Mouse (Mus musculus) olfactory bulb, adult 2 months (tissue): Measurements from ENCODE around the gene Fads2. TPM values are rescaled to one million over a fixed set of nuclear protein-coding genes. Genes with fewer than 3 reads are reported as not detected.

Experiments
- H3K27ac ChIP-seq: fragments of 200-500 bp; 2 replicates; pipeline ENCODE4 v1.5.1; 2012; ENCODE audit warnings: low read depth, low read length; ENCODE audit not compliant: insufficient read depth
- H3K4me1 ChIP-seq: fragments of 200-500 bp; 2 replicates; pipeline ENCODE4 v1.6.1; 2012; ENCODE audit warnings: low read length; ENCODE audit not compliant: control insufficient read depth, insufficient read depth
- H3K4me3 ChIP-seq: fragments of 200-500 bp; 2 replicates; pipeline ENCODE4 v1.5.1; 2012; ENCODE audit warnings: mild to moderate bottlenecking, low read depth, low read length, moderate library complexity; ENCODE audit not compliant: insufficient read depth
- CTCF ChIP-seq: fragments of 200-500 bp; IDR thresholded peaks from 2 replicates; pipeline ENCODE4 v1.5.1; 2012; ENCODE audit warnings: low read depth, mild to moderate bottlenecking, low read length, moderate library complexity; ENCODE audit not compliant: insufficient read depth
- POLR2A ChIP-seq: fragments of 200-500 bp; IDR thresholded peaks from 2 replicates; pipeline ENCODE4 v1.6.1; 2012; ENCODE audit warnings: mild to moderate bottlenecking, low read depth, low read length, moderate library complexity; ENCODE audit not compliant: insufficient read depth
- WGBS: fragments of 180-500 bp; shearing (Covaris S2); methylation state at CpG from one replicate; pipeline ENCODE4 v1.1.7; 2018; 5-methylcytosine and 5-hydroxymethylcytosine counted together
- polyA plus RNA-seq: library from polyadenylated mRNA; stranded (reverse); fragments of >200 nt; gene quantifications from 2 replicates; pipeline ENCODE4 v1.2.4, GENCODE M21; 2012; ENCODE audit warnings: low replicate concordance; ENCODE audit not compliant: missing spikeins, insufficient read depth, insufficient read length

Gene Fads2
- polyA plus RNA-seq, 1 experiment, result 106 TPM

DNA sequence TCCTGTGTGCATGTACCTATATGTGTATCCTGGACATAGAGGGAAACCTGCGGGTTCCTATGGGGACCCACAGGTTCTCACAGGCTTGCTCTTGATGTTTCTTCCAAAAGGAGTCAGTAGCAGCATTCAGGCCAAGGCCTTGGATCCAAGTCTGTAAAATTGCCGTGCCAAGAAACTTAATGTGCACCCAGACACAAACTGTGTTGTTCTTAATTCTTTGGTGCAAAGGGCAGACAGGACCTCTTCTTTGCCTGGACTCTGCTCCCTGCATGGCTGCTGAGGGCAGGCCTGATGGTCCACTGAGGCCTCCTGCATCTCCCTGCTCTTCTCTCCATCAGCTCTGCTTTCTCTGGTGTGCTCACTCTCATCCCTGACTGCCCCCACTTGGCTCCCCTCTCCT, 71.8 kb downstream of the Fads2 start:
- 72% methylated on average over 2 of the region's 2 CpGs for WGBS
- Histone ChIP-seq H3K4me3 (no peak overlapping the region), H3K27ac (no peak overlapping the region), H3K4me1 (peaks cover 5% of the 10 kb centered on the region; the same call in 1 of the 2 replicates)
- no peak for TF ChIP-seq CTCF

DNA sequence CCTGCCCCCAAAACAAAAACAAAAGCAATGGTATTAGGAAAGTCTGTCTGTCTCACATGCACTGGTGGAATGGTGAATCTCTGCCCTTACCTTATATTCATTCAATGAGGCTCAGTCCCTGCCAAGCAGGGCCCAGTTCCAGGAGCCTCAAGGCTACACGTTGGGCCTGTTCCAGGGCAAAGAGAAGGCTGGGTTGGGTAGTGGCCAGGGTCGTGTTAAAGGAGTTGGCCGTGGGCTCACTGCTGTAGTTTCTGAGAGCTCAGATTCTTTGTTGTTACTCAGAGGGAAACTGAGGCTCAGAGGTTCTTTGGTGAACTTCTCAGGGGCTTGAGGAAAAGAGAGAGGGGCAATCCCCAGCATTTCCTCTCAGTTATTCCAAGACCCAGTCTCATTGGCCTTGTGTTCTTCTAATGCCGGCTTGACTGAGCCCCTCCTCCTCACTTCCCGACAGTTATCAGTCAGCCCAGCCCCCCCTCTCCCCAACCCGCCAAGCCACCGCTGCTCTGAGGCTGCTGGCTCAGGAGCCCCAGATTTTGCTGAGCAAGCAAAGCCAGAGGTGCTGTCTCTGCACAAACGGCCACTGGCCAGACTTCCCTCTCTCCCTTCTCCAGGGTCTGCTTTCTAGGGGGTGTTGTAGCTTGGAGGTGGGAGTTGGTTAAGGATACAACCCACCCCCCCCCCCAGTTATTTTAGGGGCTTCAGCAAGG, 76.2 kb downstream of the Fads2 start:
- Histone ChIP-seq H3K4me3 (no peak overlapping the region), H3K4me1 (peaks cover 5% of the 10 kb centered on the region; the same call in 1 of the 2 replicates)
- WGBS, result 27% methylated on average over 8 of the region's 8 CpGs

DNA sequence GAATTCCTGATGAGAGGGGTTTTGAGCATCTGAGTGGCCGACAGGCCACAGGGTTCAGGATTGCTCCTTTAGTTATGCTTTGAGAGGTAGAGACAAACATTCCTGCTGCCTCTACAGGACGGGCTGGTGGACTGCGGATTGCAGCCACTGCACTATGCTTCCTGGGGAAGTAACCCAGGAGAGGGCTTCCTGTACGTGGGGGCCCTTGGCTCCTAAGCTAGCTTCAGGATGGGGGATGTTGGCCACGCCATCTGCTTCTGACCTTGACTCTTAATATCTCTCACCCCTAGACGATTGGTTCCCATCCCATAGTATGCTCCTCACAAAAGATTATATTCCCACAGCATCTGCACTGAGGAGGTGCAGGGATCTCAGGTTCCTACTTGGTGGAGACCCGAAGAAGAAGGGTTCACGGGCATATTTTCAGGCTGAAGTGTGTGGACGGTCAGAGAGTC, 78.2 kb downstream of the Fads2 start:
- 75% methylated on average over 9 of the region's 9 CpGs for WGBS
- H3K4me1 ChIP-seq, result peaks cover 4% of the 10 kb centered on the region
- H3K4me3 ChIP-seq, result no peak overlapping the region
- TF ChIP-seq POLR2A, result no peak
- TF ChIP-seq CTCF, result no peak
- H3K27ac ChIP-seq, result no peak overlapping the region

More for the DNA sequence above, 76.2 kb downstream of the Fads2 start:
- no peak overlapping the region for H3K27ac ChIP-seq
- TF ChIP-seq POLR2A (no peak), CTCF (no peak)

DNA sequence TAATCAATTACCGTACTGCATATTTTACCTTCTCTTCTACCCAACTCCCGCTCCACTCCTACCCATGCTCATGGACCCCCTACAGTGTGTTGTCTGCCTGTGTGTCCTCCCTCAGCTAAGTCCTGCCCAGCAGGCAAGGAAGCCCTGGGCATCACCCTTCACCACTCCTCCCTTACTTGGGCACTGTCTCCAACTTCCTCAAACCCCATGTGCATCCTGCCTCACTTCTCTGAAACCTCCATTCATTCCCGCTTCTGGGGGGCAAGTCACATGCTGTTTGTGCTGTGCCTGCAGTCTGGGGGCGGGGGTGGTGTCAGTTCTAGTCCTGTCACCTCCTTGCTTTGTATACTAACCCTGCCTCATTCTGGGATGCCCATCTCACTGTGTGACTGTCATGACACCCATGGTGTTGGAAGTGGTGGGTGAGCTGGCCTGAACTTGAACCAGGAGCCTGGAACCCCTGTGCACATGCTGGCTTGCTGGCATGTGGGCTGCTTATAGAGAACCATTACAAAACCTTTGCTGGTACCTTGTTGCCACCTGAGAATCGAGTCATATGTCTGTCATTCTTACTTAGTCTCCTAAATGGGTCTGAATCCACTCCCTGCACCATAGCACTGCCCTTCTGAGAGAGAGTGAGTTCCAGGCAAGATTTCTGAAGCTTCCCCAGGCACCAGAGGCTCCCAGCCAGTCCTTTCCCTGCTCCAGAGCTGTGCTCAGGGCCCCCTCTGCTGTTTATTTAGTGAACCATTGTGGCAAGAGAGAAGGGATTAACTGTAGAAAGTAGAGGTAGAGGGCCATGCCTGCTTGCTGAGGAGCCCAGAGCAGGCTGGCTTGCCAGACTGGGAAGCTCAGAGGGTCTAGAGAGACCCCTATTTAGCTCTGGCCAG, 78.9 kb downstream of the Fads2 start:
- Histone ChIP-seq H3K4me1 (peaks cover 10% of the 10 kb centered on the region), H3K4me3 (no peak overlapping the region), H3K27ac (no peak overlapping the region)
- 64% methylated on average over 5 of the region's 5 CpGs for WGBS
- no peak for TF ChIP-seq CTCF

DNA sequence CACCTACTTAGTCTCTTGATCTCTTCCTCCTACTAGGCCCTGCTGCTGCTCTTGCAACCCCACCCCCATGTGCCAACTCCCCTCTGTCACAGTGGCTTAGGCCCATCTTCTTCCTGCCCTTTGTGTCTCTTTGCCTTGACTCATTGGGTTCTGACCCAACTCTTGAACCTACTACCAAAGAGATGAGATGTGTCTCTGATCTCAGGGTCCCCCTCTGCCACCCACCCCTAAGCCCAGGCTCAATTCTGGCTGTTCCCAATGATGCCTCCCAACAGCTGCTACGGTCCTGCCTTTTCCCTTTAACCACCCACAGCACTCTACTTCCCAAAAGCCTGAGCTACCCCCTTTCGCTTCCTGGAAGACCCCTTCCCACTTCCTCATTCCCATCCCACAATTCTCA, 79.6 kb downstream of the Fads2 start:
- no peak overlapping the region for H3K27ac ChIP-seq
- WGBS, result 87% methylated on average over 2 of the region's 2 CpGs
- H3K4me3 ChIP-seq, result no peak overlapping the region
- TF ChIP-seq CTCF (no peak), POLR2A (no peak)
- H3K4me1 ChIP-seq, result peaks cover 11% of the 10 kb centered on the region

DNA sequence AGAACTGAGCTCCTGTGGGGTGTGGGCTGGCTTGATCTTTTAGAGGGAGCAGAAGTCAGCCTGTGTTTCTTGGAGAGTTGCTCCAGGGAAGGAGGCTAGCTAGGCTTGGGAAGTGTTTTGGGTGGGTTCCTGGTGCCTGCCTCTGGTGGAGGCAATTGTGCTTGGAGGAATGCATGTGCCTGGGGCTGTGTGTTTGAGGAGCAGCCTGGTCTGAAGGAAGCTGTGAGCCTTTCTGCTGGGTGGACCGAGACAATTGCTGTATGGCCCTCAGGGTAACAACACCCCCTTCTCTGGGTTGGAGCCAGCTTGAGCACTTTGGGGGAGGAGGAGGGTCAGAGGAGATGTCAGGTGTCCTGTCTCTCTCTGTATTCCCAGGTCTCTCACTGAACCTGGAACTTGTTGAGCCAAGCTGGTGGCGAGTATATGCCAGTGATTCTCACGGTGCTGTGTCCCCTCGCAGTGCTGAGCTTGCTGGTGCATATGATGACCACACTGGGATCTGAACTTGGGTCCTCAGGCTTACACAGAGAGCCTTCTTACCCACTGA, 82.3 kb downstream of the Fads2 start:
- TF ChIP-seq POLR2A, result no peak
- TF ChIP-seq CTCF, result no peak
- WGBS, result 82% methylated on average over 4 of the region's 4 CpGs
- peak overlapping the region; percentile 3; the same call in 1 of the 2 replicates for H3K4me3 ChIP-seq
- H3K4me1 ChIP-seq, result peaks cover 9% of the 10 kb centered on the region
- no peak overlapping the region for H3K27ac ChIP-seq

DNA sequence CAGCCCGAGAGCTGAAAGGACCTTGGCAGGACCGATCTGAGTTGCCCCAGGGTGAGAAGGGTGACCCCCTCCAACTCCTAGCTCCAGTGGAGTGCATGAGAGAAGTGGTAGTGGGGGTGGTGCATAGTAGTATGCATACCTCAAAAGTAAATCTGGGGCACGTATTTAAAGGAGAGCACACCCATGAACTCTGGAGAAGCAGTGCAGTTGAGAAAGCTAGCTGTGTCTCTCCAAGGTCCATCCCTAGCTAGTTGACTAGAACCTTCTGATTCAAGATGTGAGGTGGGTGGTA, 83.1 kb downstream of the Fads2 start:
- H3K27ac ChIP-seq, result no peak overlapping the region
- peaks cover 9% of the 10 kb centered on the region for H3K4me1 ChIP-seq
- peak overlapping the region; percentile 43 for H3K4me3 ChIP-seq
- TF ChIP-seq CTCF (no peak), POLR2A (no peak)
- WGBS, result 11% methylated on average over 3 of the region's 3 CpGs

DNA sequence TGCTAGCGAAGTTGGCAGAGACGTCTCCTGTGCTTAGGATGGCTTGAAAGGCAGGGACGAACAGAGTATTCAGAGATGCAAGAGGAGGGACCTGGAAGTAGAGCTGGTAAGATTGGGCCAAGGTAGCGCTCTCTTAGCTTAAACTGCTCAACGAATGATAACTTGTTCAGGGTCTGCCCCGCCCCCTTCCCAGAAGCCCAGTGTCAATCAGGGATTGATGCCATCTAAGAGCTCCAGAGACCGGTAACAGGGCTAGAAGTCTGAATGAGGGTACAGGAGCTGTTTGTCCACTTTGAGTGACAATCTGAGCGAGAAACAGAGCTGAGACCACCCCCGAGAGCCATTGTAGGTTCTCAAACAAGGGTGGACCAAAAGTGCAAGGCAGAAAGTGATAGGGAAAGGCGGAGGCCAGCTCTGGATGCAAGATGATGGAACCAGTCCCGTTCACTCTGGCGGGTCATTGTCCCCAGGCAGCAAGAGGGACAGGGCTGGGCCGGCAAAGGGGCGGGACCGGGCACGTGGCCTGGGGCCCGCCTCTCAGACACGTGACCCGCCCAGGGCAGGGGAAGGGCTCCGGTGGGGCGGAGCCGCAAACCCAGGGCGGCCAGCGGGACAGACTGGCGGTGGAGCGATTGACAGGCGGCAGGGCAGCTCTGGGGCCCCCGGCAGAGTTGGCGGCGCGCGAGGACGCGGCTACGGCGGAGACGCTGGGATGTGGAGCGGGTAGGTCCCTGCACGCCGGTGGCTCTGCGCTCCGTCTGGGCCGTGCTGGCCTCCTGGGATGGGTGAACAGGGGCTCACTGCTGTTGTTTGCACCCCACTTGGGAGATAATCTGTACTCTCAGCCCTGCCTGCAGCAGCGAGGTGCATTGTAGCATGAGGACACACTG, 83.7 kb downstream of the Fads2 start:
- 9% methylated on average over 44 of the region's 44 CpGs for WGBS
- Histone ChIP-seq H3K4me1 (peaks cover 9% of the 10 kb centered on the region), H3K4me3 (peak overlapping the region; percentile 43), H3K27ac (no peak overlapping the region)
- TF ChIP-seq POLR2A, result no peak
- no peak for TF ChIP-seq CTCF

DNA sequence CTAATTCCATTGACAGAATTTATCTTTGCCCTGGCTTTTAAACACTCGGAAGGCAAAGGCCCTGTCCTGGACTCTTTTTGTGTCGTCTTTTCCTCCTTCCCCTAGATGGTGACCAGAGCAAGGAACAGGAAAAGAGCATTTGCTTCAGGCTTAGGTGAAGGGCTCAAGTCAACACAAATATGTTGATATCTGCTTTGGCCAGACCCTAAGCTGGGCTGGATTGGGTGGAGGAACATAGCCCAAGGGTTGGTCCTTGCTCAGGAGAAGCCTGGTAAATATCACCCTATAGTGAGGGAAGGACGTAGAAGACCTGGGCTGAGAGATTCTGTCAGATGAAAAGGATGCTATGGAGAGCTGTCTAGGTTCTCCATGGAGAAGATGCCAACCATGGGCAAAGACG, 85.4 kb downstream of the Fads2 start:
- peaks cover 9% of the 10 kb centered on the region for H3K4me1 ChIP-seq
- TF ChIP-seq CTCF, result no peak
- no peak for TF ChIP-seq POLR2A
- WGBS, result 93% methylated on average over 4 of the region's 4 CpGs
- no peak overlapping the region for H3K4me3 ChIP-seq
- H3K27ac ChIP-seq, result no peak overlapping the region
